Mouse (Mus musculus): ENCODE measurements around the gene Lpxn.

- TF ChIP-seq CTCF (IDR thresholded peaks at IDR 0.05; ENCODE audit: borderline replicate concordance, insufficient read depth, low read length) = no peak
- TF ChIP-seq POLR2A (IDR thresholded peaks at IDR 0.05; ENCODE audit: low read depth, low read length) = no peak
These were observed 3.1 kb downstream of the Lpxn start for GRCm38 (mm10) chr19:12799081-12799480.

Data from embryonic fibroblast, embryonic 13.5 days (primary cell).